Mouse (Mus musculus): ENCODE measurements at regions not wholly inside any gene's neighbourhood (a gene's known extent, or its start where the extent isn't known, plus 50 kb on each side); places are given as distances from the start of the nearest gene placed in this dataset.

DNA sequence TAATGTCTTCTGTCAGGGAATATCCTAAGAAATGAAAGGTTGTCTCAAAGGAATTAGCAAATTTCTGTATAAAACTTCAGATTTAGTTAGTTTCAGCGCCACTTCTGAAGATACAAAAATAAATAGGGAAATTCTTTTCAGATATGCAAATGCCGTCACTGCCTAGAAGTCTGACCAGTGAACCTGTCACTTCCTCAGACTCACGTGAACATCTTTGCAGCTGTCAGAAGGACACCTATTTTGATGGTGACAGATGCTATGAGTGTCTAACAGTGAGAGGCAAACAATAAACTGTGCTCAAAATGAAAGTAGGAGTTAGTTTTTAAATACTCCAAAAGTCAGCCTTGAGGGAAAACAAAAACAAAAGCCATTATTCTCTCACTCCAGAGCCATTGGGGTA is 57.5 kb upstream of the Igf1r start:
- DNase-seq (ENCODE audit: low spot score in 2 of 2): no peak

DNA sequence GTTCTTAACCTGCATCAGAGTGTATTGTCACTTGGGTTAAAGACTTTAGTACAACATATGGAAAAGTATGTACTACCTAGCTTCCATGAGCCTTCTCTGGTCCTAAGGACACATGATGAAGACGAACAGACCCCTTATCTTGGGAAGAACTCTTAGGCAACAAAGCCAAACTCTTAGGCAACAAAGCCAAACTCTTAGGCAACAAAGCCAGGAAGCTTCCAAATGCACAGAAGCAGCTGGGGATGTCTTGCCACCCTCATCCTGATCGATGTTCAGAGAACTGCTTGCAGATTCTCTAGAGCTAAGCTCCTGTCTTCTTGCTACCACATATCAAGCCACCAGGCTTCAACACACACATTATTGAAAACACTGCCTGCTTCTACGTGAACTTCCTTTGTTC is 59.7 kb upstream of the Igf1r start:
- no peak for DNase-seq (ENCODE audit: low spot score in 2 of 2)

GRCm38 (mm10) chr7:67883040-67883439 is 69.6 kb upstream of the Igf1r start:
- no peak for DNase-seq (ENCODE audit: low spot score in 2 of 2)

DNA sequence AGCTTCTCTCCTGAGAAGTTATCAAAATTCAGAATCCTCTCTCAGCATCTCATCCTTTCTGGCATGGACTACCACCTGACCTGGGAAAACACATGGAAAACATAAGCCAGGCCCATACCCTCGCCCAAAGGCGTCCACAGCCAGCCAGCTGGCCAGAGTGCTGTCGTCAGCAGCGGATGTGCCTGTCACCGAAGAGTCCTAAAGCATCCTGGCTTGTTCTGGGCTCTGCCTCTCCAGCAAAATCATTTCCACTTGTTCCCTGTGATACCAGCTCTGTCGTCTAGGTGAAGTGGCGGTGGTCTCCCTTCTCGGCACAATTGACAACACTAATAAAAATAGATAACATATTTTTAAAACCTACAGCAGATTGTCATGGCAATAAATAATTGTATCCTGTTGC is 70.0 kb upstream of the Igf1r start:
- DNase-seq (ENCODE audit: low spot score in 2 of 2): peak; percentile 12 to 16

GRCm38 (mm10) chr7:67878226-67878625 is 74.4 kb upstream of the Igf1r start:
- DNase-seq (ENCODE audit: low spot score in 2 of 2): no peak

GRCm38 (mm10) chr7:67877587-67877986 is 75.0 kb upstream of the Igf1r start:
- no peak for DNase-seq (ENCODE audit: low spot score in 2 of 2)

DNA sequence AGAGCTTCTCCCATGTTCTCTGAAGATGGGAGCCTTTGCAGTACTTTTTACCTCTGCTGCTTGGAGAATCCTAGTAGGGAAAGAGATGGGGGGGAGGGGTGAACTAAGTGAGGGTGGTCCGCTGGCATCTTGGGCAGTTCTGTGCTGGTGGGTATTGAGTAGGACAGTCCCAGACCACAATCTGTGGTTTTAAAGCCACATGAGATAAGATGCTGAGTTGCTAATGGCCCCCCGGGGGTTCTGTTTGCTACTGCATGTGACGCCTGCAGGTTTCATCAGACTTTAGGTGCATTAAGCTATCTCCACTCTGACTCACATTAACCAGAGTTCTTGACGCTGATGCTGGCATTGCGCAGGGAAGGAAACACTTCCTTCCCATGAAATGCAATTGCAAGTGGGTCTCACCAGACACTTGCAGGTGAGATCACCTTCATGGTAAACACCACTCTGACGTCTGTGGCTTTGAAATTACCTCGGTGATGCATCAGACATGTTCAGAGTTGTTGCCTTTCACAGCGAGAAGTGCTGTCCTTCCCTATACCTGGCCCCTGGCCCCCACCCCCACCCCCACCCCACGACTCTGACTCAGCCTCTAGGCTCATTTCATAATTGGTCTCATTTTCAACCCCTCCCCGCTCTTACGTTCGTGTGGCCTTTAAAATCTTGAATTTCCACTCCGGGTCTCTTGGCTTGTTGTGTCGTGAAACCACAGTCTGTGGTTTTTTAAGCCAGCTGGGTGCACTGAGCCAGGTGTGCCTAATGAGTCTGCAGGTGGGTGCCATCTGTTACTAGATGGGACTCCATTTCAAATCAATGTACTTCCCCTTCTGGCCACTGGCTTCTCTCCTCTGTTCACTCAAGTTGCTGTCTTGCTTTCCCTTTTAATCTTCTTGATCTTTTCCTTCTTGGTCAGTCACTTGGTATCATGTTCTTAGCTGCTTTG is 94.8 kb upstream of the Synm start:
- no peak for DNase-seq (ENCODE audit: low spot score in 2 of 2)

DNA sequence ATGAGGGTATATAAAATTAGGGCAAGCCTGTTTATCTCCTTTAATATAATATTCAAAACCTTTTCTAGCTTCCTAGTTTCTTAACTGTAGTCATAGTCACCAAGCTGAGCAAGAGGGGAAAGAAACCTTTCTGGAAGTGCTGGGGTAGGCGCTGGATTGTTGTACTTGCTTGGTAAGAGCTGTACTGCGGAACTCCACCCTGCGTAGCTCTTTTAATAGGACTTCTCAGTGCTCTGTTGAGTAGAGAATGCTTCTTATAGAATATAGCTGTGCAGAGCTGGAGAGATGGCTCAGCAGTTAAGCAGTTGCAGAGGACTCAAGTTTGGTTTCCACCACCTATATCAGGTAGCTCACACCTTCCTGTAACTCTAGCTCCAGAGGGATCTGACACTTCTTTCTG is 93.3 kb upstream of the Synm start:
- peak in 1 of 2 experiments; percentile 21 for DNase-seq (ENCODE audit: low spot score in 2 of 2)

- no peak for DNase-seq (ENCODE audit: low spot score in 2 of 2)
Measured at GRCm38 (mm10) chr7:67849509-67849862, 89.9 kb upstream of the Synm start.

DNA sequence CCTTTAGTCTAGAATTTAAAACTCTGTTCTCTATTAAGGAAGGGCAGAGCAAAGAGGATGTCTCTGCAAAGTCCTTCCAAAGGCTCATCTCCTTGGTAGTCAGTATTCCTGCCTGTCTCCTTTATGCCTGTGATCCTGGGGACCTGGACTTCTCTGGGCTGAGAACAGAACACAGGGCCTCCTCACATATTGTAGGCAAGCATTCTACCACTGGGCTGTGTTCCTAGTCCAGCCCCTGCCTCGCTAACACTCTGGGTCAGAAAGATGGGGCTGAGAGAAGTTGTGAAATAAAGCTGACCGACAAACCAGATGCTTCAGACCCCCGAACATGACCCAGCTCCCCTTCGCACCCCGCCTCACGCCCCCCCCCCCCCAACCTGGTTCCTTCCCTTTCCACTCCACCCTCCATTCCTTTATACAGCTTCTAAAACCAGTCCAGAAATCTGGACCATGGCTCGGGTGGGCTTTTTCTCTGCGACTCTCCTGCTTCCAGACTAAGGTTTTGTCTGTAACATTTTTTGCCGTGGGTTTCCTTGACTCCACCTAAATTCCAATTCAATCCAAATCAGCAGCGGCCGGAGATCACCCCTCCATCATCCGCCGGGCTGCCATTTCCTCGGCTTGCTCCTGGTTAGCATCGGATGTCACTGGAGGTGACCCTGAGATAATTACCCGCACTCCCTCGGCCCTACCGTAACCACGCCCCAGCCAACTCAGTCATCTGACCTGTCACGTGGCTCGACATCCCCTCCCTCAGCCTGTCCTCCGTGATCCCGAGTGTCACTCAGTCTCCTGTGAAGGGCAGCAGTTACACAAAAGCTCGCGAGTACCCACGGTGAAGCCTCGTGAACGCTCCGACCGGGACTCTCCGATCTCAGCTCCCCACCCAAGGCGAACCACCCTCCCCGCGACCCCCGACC is 89.3 kb upstream of the Synm start:
- peak; percentile 47 to 66 for DNase-seq (ENCODE audit: low spot score in 2 of 2)

- DNase-seq (ENCODE audit: low spot score in 2 of 2): no peak
Measured at GRCm38 (mm10) chr7:67846796-67847195, 87.3 kb upstream of the Synm start.

DNA sequence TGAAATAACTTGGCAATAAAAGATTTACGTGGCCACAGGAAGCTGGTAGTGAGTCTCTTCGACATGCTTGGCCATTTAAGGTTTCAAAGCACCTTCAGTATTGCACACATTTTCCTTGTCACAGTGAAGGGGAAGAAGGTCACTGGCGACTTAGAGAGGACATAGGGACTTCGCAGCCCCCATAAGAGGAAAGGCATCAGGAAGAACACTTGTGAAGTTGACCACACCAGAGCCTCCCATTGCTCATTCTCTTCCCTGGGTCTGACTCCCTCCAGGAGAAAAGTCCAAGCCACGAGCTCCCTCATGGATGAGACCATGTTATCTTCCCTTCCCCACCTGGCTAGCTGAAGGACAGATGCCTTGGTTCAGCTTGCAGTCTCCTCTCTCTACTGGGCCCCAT is 77.4 kb upstream of the Synm start:
- no peak for DNase-seq (ENCODE audit: low spot score in 2 of 2)

GRCm38 (mm10) chr7:67836117-67836949 is 76.8 kb upstream of the Synm start:
- DNase-seq (ENCODE audit: low spot score in 2 of 2): no peak

DNA sequence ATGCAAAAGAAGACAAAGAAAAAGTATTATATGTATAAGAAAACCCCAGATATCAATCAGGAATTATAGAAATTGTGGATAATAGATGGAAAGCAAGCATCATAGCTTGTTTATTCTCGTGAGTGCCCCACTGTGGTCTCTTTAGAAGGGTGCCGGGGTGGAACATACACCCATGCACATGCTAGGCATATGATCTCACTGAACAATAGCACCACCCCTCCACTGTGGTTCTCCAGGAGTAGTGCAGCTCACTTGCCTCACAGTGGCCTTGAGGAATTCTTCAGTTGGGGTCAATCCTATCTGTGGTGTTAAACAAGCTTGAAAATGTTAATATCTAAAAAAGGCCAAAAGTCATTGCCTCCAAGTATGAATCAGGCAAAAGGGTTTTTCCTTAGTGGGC is 72.2 kb upstream of the Synm start:
- no peak for DNase-seq (ENCODE audit: low spot score in 2 of 2)

- DNase-seq (ENCODE audit: low spot score in 2 of 2): no peak
Measured at GRCm38 (mm10) chr7:67827386-67827785, 67.8 kb upstream of the Synm start.

DNA sequence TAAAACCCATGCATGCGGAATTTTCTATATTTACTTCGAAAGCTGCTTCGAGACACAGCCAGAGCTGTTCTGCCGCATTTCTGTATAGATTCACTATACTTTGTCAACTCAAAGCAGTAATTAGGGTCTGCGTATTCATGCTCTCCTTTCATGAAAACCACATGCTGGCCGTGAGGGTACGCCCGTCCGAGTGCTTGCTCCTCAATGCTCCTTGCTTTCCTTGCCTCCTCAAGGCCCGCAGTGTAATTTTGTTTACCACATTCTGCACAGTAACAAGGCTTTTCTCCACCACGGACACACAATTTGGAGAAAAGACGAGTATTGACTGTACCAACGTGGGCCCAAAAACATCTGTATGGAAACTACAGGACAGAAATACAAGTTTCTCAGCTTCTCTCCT is 67.4 kb upstream of the Synm start:
- DNase-seq (ENCODE audit: low spot score in 2 of 2): no peak

GRCm38 (mm10) chr7:67826368-67826767 is 66.8 kb upstream of the Synm start:
- DNase-seq (ENCODE audit: low spot score in 2 of 2): no peak

DNA sequence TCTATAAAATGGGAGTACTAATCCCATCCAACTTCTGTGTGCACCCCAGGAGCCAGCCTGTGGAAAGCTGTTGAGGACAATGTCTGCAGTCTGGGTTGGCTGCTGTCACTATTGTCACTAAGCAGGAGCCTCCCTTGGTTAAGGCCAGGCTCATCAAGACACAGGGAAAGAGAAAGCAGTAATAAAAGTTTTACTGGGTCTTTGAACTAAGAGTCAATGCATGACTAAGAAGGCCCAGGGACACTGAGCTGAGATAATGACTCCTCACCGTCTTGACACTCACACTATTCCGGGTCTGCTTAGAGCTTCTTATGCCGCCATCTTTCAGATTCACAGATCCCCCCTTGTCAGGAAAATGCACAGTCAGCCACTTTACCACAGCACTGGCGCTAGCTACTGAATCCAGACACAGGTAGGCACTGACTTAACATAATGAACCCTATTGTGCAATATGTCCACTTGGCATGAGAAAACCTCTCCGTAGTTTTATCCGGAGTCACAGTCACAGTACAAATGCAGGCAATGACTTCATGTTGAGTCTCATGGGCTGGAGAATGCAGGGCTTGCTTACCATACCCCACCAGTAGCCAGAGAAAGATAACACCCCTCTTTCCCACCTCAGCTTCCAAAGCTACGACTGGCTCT is 66.2 kb upstream of the Synm start:
- no peak for DNase-seq (ENCODE audit: low spot score in 2 of 2)

- DNase-seq (ENCODE audit: low spot score in 2 of 2): peak; percentile 19 to 23
Measured at GRCm38 (mm10) chr7:67823943-67824645, 64.6 kb upstream of the Synm start.

DNA sequence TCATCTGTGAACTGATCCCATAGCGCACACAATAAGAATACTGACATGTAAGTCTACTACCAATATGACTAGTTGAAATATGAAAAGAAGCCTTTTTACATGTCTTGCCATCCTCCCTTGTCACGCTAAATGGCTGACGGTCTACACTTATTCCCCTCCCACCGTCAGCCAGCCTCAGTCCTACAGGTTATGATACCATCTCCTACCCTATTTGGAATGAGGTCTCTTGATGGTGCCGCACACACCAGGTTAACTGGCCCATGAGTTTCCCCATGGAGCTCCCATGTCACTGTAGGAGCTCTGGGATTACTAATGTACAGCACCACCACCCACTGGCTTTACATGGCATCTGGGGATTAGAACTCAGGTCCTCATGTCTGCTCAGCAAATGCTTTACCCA is 60.0 kb upstream of the Synm start:
- no peak for DNase-seq (ENCODE audit: low spot score in 2 of 2)

DNA sequence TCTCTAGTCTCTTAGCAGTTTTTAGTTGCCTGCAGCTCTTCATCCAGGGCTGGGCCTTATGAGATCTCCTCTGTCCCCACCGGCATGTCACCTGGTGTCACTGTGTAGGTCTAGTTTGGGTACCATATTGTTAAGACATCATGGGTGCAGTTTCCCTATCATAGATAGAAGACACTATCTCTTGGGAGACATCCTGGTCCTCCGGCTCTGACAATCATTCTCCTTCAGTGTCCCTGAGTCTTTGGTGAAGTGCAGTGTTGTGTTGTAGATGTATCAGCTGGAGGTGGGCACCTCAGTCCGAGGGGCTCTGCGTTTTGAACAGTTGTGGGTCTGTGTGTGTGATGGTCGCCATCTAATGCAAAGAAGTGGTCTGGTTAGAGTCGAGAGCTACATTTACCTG is 58.0 kb upstream of the Synm start:
- DNase-seq (ENCODE audit: low spot score in 2 of 2): no peak
